Mouse (Mus musculus): ENCODE results near the gene Tmem178b. TPM values are rescaled to one million over a fixed set of nuclear protein-coding genes. Genes with fewer than 3 reads are reported as not detected.

Tmem178b gene
- polyA plus RNA-seq, 1 experiment from 2014 or later, result 43.8 TPM

GRCm38 (mm10) chr6:40061327-40062189 lies 188.5 kb downstream of the Tmem178b start:
- ATAC-seq (ENCODE audit: low FRiP score), result no peak
- H3K9ac ChIP-seq, result no peak overlapping the region
- DNase-seq (ENCODE audit: low spot score), result no peak
- H3K4me3 ChIP-seq (replicated peaks; ENCODE audit: low read length), result no peak overlapping the region
- no peaks in the 10 kb centered on the region for H3K9me3 ChIP-seq (ENCODE audit: control insufficient read depth, low read length)
- H3K4me1 ChIP-seq (replicated peaks; ENCODE audit: control insufficient read depth, insufficient read depth, low read length), result peaks cover 10% of the 10 kb centered on the region; the same call in 1 of the 2 replicates
- 65% methylated on average over 5 of the region's 5 CpGs for WGBS
- H3K36me3 ChIP-seq (replicated peaks; ENCODE audit: control insufficient read depth, insufficient read depth), result no peaks in the 10 kb centered on the region
- no peak overlapping the region for H3K4me2 ChIP-seq (replicated peaks)
- H3K27me3 ChIP-seq (ENCODE audit: control insufficient read depth, insufficient read depth, low read length), result no peaks in the 10 kb centered on the region
- peak overlapping the region; percentile 26; the same call in 1 of the 2 replicates for H3K27ac ChIP-seq

DNA sequence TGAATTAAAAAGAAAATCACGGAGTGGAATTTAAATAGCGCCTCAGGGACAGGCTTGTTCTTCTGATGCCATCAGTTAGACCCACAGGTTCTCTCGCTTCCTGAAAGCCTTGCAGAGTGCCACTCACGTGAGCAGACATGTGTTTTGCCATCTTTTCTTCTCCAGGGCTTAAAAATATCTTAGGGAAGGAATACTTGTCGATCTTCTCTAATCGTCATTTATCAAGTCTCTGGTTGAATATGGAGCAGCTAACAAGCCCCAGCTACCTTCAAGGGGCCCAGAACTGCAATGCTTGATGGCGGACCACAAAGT lies 189.1 kb downstream of the Tmem178b start:
- ATAC-seq (ENCODE audit: low FRiP score), result no peak

DNA sequence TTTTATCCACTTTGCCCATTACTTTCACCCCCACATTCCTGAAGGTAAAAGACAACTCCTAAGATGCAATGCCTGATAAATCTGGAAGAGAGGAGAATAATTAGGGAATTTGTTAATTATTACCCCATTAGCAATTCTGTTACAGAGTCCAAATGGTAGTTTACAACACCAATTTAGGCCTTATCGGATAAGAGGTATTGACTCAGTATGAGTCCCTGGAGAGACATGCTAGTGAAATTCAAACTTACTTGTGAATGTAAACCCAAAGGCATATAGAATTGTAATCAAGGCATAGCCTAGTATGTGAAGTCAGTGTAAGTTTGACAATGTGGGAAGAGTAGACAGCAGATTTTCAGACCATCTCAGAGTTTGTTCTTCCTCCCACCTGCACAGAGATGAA lies 190.4 kb downstream of the Tmem178b start:
- DNase-seq (ENCODE audit: low spot score), result no peak
- no peaks in the 10 kb centered on the region for H3K9me3 ChIP-seq (ENCODE audit: control insufficient read depth, low read length)
- no peaks in the 10 kb centered on the region for H3K36me3 ChIP-seq (replicated peaks; ENCODE audit: control insufficient read depth, insufficient read depth)
- H3K27me3 ChIP-seq (ENCODE audit: control insufficient read depth, insufficient read depth, low read length), result no peaks in the 10 kb centered on the region
- H3K4me2 ChIP-seq (replicated peaks), result no peak overlapping the region
- H3K4me3 ChIP-seq (replicated peaks; ENCODE audit: low read length), result no peak overlapping the region
- H3K27ac ChIP-seq, result no peak overlapping the region
- no peak for ATAC-seq (ENCODE audit: low FRiP score)
- H3K4me1 ChIP-seq (replicated peaks; ENCODE audit: control insufficient read depth, insufficient read depth, low read length), result peaks cover 18% of the 10 kb centered on the region; the same call in 1 of the 2 replicates
- WGBS, result 74% methylated on average over 1 of the region's 1 CpGs
- no peak overlapping the region for H3K9ac ChIP-seq

More for the DNA sequence above, 189.1 kb downstream of the Tmem178b start:
- Histone ChIP-seq H3K9ac (no peak overlapping the region), H3K4me1 (replicated peaks; ENCODE audit: control insufficient read depth, insufficient read depth, low read length) (peaks cover 11% of the 10 kb centered on the region; the same call in 1 of the 2 replicates), H3K9me3 (ENCODE audit: control insufficient read depth, low read length) (no peaks in the 10 kb centered on the region), H3K27ac (peak overlapping the region; percentile 26; the same call in 1 of the 2 replicates), H3K4me2 (replicated peaks) (no peak overlapping the region), H3K36me3 (replicated peaks; ENCODE audit: control insufficient read depth, insufficient read depth) (no peaks in the 10 kb centered on the region), H3K4me3 (replicated peaks; ENCODE audit: low read length) (no peak overlapping the region), H3K27me3 (ENCODE audit: control insufficient read depth, insufficient read depth, low read length) (no peaks in the 10 kb centered on the region)
- 83% methylated on average over 7 of the region's 7 CpGs for WGBS
- DNase-seq (ENCODE audit: low spot score), result no peak

GRCm38 (mm10) chr6:40063899-40064298 lies 190.8 kb downstream of the Tmem178b start:
- H3K36me3 ChIP-seq (replicated peaks; ENCODE audit: control insufficient read depth, insufficient read depth), result no peaks in the 10 kb centered on the region
- no peaks in the 10 kb centered on the region for H3K9me3 ChIP-seq (ENCODE audit: control insufficient read depth, low read length)
- H3K9ac ChIP-seq, result no peak overlapping the region
- H3K4me2 ChIP-seq (replicated peaks), result no peak overlapping the region
- H3K27me3 ChIP-seq (ENCODE audit: control insufficient read depth, insufficient read depth, low read length), result no peaks in the 10 kb centered on the region
- H3K4me1 ChIP-seq (replicated peaks; ENCODE audit: control insufficient read depth, insufficient read depth, low read length), result peaks cover 18% of the 10 kb centered on the region; the same call in 1 of the 2 replicates
- no peak for ATAC-seq (ENCODE audit: low FRiP score)
- no peak overlapping the region for H3K4me3 ChIP-seq (replicated peaks; ENCODE audit: low read length)
- no peak for DNase-seq (ENCODE audit: low spot score)
- no peak overlapping the region for H3K27ac ChIP-seq
- 70% methylated on average over 1 of the region's 1 CpGs for WGBS

GRCm38 (mm10) chr6:40064342-40064741 lies 191.3 kb downstream of the Tmem178b start:
- ATAC-seq (ENCODE audit: low FRiP score), result no peak
- no peak overlapping the region for H3K4me2 ChIP-seq (replicated peaks)

DNA sequence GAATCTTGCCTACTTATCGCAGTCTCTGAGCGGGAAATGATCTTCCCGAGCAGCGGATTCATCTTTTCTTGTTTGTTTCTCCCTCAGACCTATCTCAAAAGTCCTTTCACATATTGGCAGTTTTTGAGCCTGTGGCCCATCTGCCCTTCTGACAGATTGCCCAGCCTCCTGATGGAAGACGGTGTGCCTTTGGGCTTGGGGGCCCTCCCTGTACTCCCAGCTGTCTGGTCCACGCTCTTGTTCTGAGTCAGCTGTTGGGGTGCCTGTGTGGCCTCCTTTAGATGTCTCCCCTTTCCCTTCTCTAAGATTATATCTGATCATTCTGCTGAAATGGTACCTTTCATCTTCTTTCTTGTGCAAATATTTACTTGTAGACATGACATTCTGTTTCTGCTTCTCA lies 195.4 kb downstream of the Tmem178b start:
- H3K4me2 ChIP-seq (replicated peaks), result no peak overlapping the region
- ATAC-seq (ENCODE audit: low FRiP score) (no peak), DNase-seq (ENCODE audit: low spot score) (no peak)
- 0 out of 2 replicates have a peak, but pooled peaks cover 8% of the 10 kb centered on the region for H3K4me1 ChIP-seq (replicated peaks; ENCODE audit: control insufficient read depth, insufficient read depth, low read length)
- no peaks in the 10 kb centered on the region for H3K36me3 ChIP-seq (replicated peaks; ENCODE audit: control insufficient read depth, insufficient read depth)
- H3K27ac ChIP-seq, result 0 out of 2 replicates have a peak overlapping the region, but pooled peaks have one; percentile 30
- no peak overlapping the region for H3K4me3 ChIP-seq (replicated peaks; ENCODE audit: low read length)
- WGBS, result 68% methylated on average over 6 of the region's 6 CpGs
- no peaks in the 10 kb centered on the region for H3K27me3 ChIP-seq (ENCODE audit: control insufficient read depth, insufficient read depth, low read length)
- no peak overlapping the region for H3K9ac ChIP-seq
- H3K9me3 ChIP-seq (ENCODE audit: control insufficient read depth, low read length), result no peaks in the 10 kb centered on the region

More at GRCm38 (mm10) chr6:40064342-40064741, 191.3 kb downstream of the Tmem178b start:
- H3K4me3 ChIP-seq (replicated peaks; ENCODE audit: low read length), result no peak overlapping the region
- H3K4me1 ChIP-seq (replicated peaks; ENCODE audit: control insufficient read depth, insufficient read depth, low read length), result peaks cover 18% of the 10 kb centered on the region; the same call in 1 of the 2 replicates
- no peaks in the 10 kb centered on the region for H3K9me3 ChIP-seq (ENCODE audit: control insufficient read depth, low read length)
- H3K27ac ChIP-seq, result no peak overlapping the region
- H3K27me3 ChIP-seq (ENCODE audit: control insufficient read depth, insufficient read depth, low read length), result no peaks in the 10 kb centered on the region
- WGBS, result 67% methylated on average over 2 of the region's 2 CpGs
- DNase-seq (ENCODE audit: low spot score), result no peak
- H3K36me3 ChIP-seq (replicated peaks; ENCODE audit: control insufficient read depth, insufficient read depth), result no peaks in the 10 kb centered on the region
- H3K9ac ChIP-seq, result no peak overlapping the region

DNA sequence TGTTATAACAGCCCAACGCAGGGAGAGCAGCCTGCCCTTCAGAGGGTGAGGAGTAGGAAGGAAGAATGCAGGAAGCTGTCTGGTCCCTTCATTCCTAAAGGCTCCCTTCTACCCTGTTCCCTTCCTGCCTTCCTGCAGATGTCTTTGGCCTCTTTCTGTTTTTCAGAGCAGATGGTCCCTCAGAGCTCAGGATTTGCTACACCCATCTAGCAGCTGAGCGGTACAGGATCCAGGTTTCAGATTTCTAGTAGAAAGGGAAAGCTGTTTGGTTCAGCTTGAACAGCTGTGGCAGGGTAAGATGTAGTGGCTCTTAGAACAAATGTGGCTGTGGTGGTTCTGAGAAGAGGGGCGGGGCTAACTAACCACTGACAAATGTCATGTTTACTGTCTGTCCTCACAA lies 197.9 kb downstream of the Tmem178b start:
- Histone ChIP-seq H3K36me3 (replicated peaks; ENCODE audit: control insufficient read depth, insufficient read depth) (no peaks in the 10 kb centered on the region), H3K4me3 (replicated peaks; ENCODE audit: low read length) (no peak overlapping the region), H3K27me3 (ENCODE audit: control insufficient read depth, insufficient read depth, low read length) (no peaks in the 10 kb centered on the region), H3K27ac (0 out of 2 replicates have a peak overlapping the region, but pooled peaks have one; percentile 4), H3K9me3 (ENCODE audit: control insufficient read depth, low read length) (no peaks in the 10 kb centered on the region), H3K9ac (no peak overlapping the region), H3K4me2 (replicated peaks) (no peak overlapping the region), H3K4me1 (replicated peaks; ENCODE audit: control insufficient read depth, insufficient read depth, low read length) (peaks cover 14% of the 10 kb centered on the region)
- 69% methylated on average over 3 of the region's 3 CpGs for WGBS
- no peak for DNase-seq (ENCODE audit: low spot score)
- no peak for ATAC-seq (ENCODE audit: low FRiP score)

DNA sequence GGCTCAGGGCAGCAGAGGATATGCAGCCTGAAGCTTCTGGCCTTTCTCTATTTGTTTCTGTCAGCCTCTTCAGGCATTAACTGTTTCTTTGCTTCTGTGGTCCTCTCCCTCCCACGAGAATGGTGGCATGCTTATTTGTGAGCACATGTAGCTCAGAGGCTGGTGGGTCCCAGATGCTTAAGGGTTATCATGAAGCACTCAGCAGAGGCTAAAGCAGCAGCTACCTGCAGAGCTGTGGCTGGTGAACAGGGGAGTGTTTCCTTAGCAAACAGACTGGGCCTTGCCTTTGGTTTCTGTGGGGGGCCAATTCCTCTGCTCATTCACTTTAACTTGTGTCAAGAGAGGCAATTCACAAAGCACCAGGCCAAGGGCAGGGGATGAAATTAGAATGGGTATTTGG lies 203.0 kb downstream of the Tmem178b start:
- no peak overlapping the region for H3K27ac ChIP-seq
- H3K9me3 ChIP-seq (ENCODE audit: control insufficient read depth, low read length), result no peaks in the 10 kb centered on the region
- 5% methylated on average over 1 of the region's 1 CpGs for WGBS
- H3K27me3 ChIP-seq (ENCODE audit: control insufficient read depth, insufficient read depth, low read length), result no peaks in the 10 kb centered on the region
- no peaks in the 10 kb centered on the region for H3K36me3 ChIP-seq (replicated peaks; ENCODE audit: control insufficient read depth, insufficient read depth)
- DNase-seq (ENCODE audit: low spot score) (no peak), ATAC-seq (ENCODE audit: low FRiP score) (no peak)
- H3K9ac ChIP-seq, result no peak overlapping the region
- H3K4me3 ChIP-seq (replicated peaks; ENCODE audit: low read length), result no peak overlapping the region
- no peak overlapping the region for H3K4me2 ChIP-seq (replicated peaks)
- H3K4me1 ChIP-seq (replicated peaks; ENCODE audit: control insufficient read depth, insufficient read depth, low read length), result peaks cover 13% of the 10 kb centered on the region

DNA sequence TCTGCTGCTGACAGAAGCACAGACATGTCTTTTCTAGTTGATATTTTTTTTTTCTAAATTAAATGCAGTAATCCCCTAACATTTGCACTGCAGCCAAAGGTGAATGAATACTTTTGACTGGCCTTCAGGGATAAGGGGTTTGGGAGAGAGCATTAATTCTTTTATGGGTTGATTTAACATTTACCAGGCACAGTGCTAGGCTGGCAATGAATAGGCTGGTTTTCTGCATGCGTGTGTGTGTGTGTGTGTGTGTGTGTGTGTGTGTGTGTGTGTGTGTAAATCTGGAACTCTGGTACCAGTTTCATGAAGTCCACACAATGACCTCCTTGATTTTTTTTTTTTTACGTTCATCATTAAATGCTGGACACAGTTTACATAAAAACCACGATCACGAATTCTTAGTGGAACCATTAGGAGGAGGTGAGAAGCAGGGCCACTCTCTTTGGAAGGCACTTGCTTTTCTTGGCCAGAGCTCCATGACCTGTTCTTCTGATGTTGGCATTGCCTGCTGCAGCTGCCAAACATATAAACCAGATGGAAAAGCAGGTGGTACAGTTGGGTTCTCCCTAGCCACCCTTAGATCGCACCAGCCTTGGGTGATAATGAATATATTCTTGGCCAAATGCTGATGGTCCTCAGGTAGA lies 203.7 kb downstream of the Tmem178b start:
- no peak overlapping the region for H3K4me2 ChIP-seq (replicated peaks)
- no peak overlapping the region for H3K4me3 ChIP-seq (replicated peaks; ENCODE audit: low read length)
- no peak overlapping the region for H3K9ac ChIP-seq
- H3K27me3 ChIP-seq (ENCODE audit: control insufficient read depth, insufficient read depth, low read length), result no peaks in the 10 kb centered on the region
- H3K4me1 ChIP-seq (replicated peaks; ENCODE audit: control insufficient read depth, insufficient read depth, low read length), result peaks cover 13% of the 10 kb centered on the region
- ATAC-seq (ENCODE audit: low FRiP score) (no peak), DNase-seq (ENCODE audit: low spot score) (no peak)
- WGBS, result 92% methylated on average over 5 of the region's 5 CpGs
- no peaks in the 10 kb centered on the region for H3K9me3 ChIP-seq (ENCODE audit: control insufficient read depth, low read length)
- no peak overlapping the region for H3K27ac ChIP-seq
- H3K36me3 ChIP-seq (replicated peaks; ENCODE audit: control insufficient read depth, insufficient read depth), result no peaks in the 10 kb centered on the region

Data from hindbrain, embryonic 14.5 days (tissue).